ENCODE assay signal across 7 mouse cellular contexts in genomic region chr12:71830607-71831257, GRCm38 (mm10). TPM values are rescaled to one million over a fixed set of nuclear protein-coding genes. Genes with fewer than 3 reads are reported as not detected.
DNase-seq lines count a peak whose midpoint lies in the region; ATAC-seq lines count a peak whose summit lies in the region.

TSS of gene Daam1 (plus strand) at chr12:71831078.

- WGBS in embryonic facial prominence, embryonic 11.5 days, result under 1% methylated on average over 35 of the region's 35 CpGs
- WGBS in limb, embryonic 10.5 days, result 0% methylated on average over 35 of the region's 35 CpGs
- WGBS in midbrain, embryonic 13.5 days, result under 1% methylated on average over 34 of the region's 35 CpGs

- peak within 1 kb of the TSS; percentile 96 for H3K4me2 ChIP-seq in embryonic facial prominence, embryonic 11.5 days (ENCODE audit: low read depth, low read length)
- peak within 1 kb of the TSS; percentile 90 for H3K4me2 ChIP-seq in midbrain, embryonic 13.5 days (replicated peaks)

- peak; percentile 100 for ATAC-seq in embryonic facial prominence, embryonic 11.5 days (replicated peaks; ENCODE audit: insufficient number of reproducible peaks, low FRiP score, low TSS enrichment, low read depth)
- ATAC-seq in granulocyte monocyte progenitor cell, adult 5-6 weeks (replicated peaks; ENCODE audit: poor library complexity, severe bottlenecking), result peak; percentile 93
- ATAC-seq in midbrain, embryonic 13.5 days, result peak; percentile 100

- peak; percentile 95 for DNase-seq in adrenal gland, postnatal 14 days
- DNase-seq in embryonic facial prominence, embryonic 11.5 days (ENCODE audit: low spot score), result peak; percentile 98
- DNase-seq in kidney, adult 11 months, result peak; percentile 99
- peak; percentile 87 for DNase-seq in limb, embryonic 10.5 days (ENCODE audit: low spot score)
- peak; percentile 76 for DNase-seq in spleen, adult 12 weeks (ENCODE audit: low spot score)

- H3K9me3 ChIP-seq in embryonic facial prominence, embryonic 11.5 days (replicated peaks; ENCODE audit: control insufficient read depth, low read length), result no peaks in the 10 kb centered on the region
- no peaks in the 10 kb centered on the region for H3K9me3 ChIP-seq in limb, embryonic 10.5 days (replicated peaks)
- no peaks in the 10 kb centered on the region for H3K9me3 ChIP-seq in midbrain, embryonic 13.5 days

- H3K36me3 ChIP-seq in embryonic facial prominence, embryonic 11.5 days (replicated peaks; ENCODE audit: control insufficient read depth, insufficient read depth, low read depth, low read length), result no peaks in the 10 kb centered on the region
- no peaks in the 10 kb centered on the region for H3K36me3 ChIP-seq in limb, embryonic 10.5 days
- H3K36me3 ChIP-seq in midbrain, embryonic 13.5 days, result no peaks in the 10 kb centered on the region

- H3K4me1 ChIP-seq in embryonic facial prominence, embryonic 11.5 days (ENCODE audit: control insufficient read depth, insufficient read depth, low read length), result no peaks in the 10 kb centered on the region; the same call in 1 of the 2 replicates
- peaks cover 26% of the 10 kb centered on the region for H3K4me1 ChIP-seq in limb, embryonic 10.5 days
- peaks cover 34% of the 10 kb centered on the region for H3K4me1 ChIP-seq in midbrain, embryonic 13.5 days (replicated peaks)

- H3K9ac ChIP-seq in embryonic facial prominence, embryonic 11.5 days (replicated peaks; ENCODE audit: low read length), result peak within 1 kb of the TSS; percentile 81
- H3K9ac ChIP-seq in midbrain, embryonic 13.5 days (replicated peaks), result peak within 1 kb of the TSS; percentile 96

- H3K27me3 ChIP-seq in embryonic facial prominence, embryonic 11.5 days (ENCODE audit: control insufficient read depth, insufficient read depth, low read length), result no peaks in the 10 kb centered on the region
- H3K27me3 ChIP-seq in limb, embryonic 10.5 days (ENCODE audit: low read depth, poor library complexity, severe bottlenecking), result no peaks in the 10 kb centered on the region
- H3K27me3 ChIP-seq in midbrain, embryonic 13.5 days, result peaks cover 6% of the 10 kb centered on the region; the same call in 1 of the 2 replicates

- peak within 1 kb of the TSS; percentile 90 for H3K4me3 ChIP-seq in embryonic facial prominence, embryonic 11.5 days (ENCODE audit: low read depth, low read length)
- H3K4me3 ChIP-seq in limb, embryonic 10.5 days, result peak within 1 kb of the TSS; percentile 91
- peak within 1 kb of the TSS; percentile 95 for H3K4me3 ChIP-seq in midbrain, embryonic 13.5 days (replicated peaks)

- H3K27ac ChIP-seq in embryonic facial prominence, embryonic 11.5 days (replicated peaks; ENCODE audit: low read depth, low read length), result peak within 1 kb of the TSS; percentile 78
- H3K27ac ChIP-seq in limb, embryonic 10.5 days, result peak within 1 kb of the TSS; percentile 86
- peak within 1 kb of the TSS; percentile 97 for H3K27ac ChIP-seq in midbrain, embryonic 13.5 days

RNA-seq across cellular contexts. Expression of gene Daam1, which starts in this region (rescaled TPM):
- 20.1 and 22.3 TPM in 2 replicates for total RNA-seq in adrenal gland, postnatal 14 days (2021)
- 16.3 and 16.4 TPM in 2 replicates for polyA plus RNA-seq in embryonic facial prominence, embryonic 11.5 days (2014; fragmentation: Nextera tagmentation; extraction: Ambion mirVana)
- total RNA-seq in granulocyte monocyte progenitor cell, adult 5-6 weeks (2014; fragmentation: Nextera tagmentation), result 8.8 and 9.4 TPM in 2 replicates
- total RNA-seq in granulocyte monocyte progenitor cell, adult 5-6 weeks (2017), result 17.8 and 18.4 TPM in 2 replicates
- 4.0 and 5.2 TPM in 2 replicates for polyA plus RNA-seq in limb, embryonic 10.5 days (2016; fragmentation: Nextera tagmentation; extraction: Ambion mirVana)
- polyA plus RNA-seq in midbrain, embryonic 13.5 days (2015; fragmentation: Nextera tagmentation; extraction: Ambion mirVana), result 24.2 and 24.4 TPM in 2 replicates

Comparison
In these comparisons a context has a peak if more than half of its experiments do, and no peak if none do; other contexts are left out.
1. Peak in every context shown above with its lines: DNase-seq, ATAC-seq, H3K4me3 ChIP-seq and H3K27ac ChIP-seq.